Comparison of ENCODE assay signal across 9 mouse cellular contexts in genomic region chr11:21237474-21238278, GRCm38 (mm10). TPM values are rescaled to one million over a fixed set of nuclear protein-coding genes. Genes with fewer than 3 reads are reported as not detected.
DNase-seq lines count a peak whose midpoint lies in the region; ATAC-seq lines count a peak whose summit lies in the region.
"Had no signal": no experiment of that assay in that cellular context is flagged by ENCODE, and none has a peak within 500 bp of the region (broad histone marks: within the 10 kb centered on the region; RNA-seq: fewer than 3 reads in every experiment).

No protein-coding gene starts in this region.

- peak overlapping the region; percentile 95; the same call in 1 of the 2 replicates for H3K27ac ChIP-seq in heart, embryonic 12.5 days (ENCODE audit: poor library complexity, severe bottlenecking)
- no peak overlapping the region for H3K27ac ChIP-seq in forebrain, embryonic 13.5 days
- H3K27ac ChIP-seq in liver, embryonic 13.5 days, result no peak overlapping the region

- no peak for DNase-seq in heart, postnatal 14 days
- DNase-seq in CD4-positive, CD25-positive, alpha-beta regulatory T cell, adult 2 months (ENCODE audit: low read depth, low spot score), result peak; percentile 45
- DNase-seq in liver, embryonic 13.5 days, result no peak
- DNase-seq in left cerebral cortex, adult 9 months (ENCODE audit: low spot score in 2 of 2), result no peak
- no peak for DNase-seq in urinary bladder, postnatal 14 days (ENCODE audit: low spot score)
- no peak for DNase-seq in cerebellum, postnatal 4 days (ENCODE audit: low spot score in 2 of 2)

- H3K4me3 ChIP-seq in heart, embryonic 12.5 days, result peak overlapping the region; percentile 82; the same call in 1 of the 2 replicates
- H3K4me3 ChIP-seq in forebrain, embryonic 13.5 days, result no peak overlapping the region
- H3K4me3 ChIP-seq in liver, embryonic 13.5 days (replicated peaks), result peak overlapping the region; percentile 93; the same call in 1 of the 2 replicates

- no peaks in the 10 kb centered on the region for H3K9me3 ChIP-seq in heart, embryonic 12.5 days (replicated peaks)
- no peaks in the 10 kb centered on the region for H3K9me3 ChIP-seq in forebrain, embryonic 13.5 days (replicated peaks)
- H3K9me3 ChIP-seq in liver, embryonic 13.5 days (replicated peaks), result no peaks in the 10 kb centered on the region
- H3K9me3 ChIP-seq: G1E had no signal

- H3K4me2 ChIP-seq in heart, embryonic 12.5 days, result no peak overlapping the region
- H3K4me2 ChIP-seq in forebrain, embryonic 13.5 days, result peak overlapping the region; percentile 66
- peak overlapping the region; percentile 82 for H3K4me2 ChIP-seq in liver, embryonic 13.5 days

- ATAC-seq in heart, embryonic 12.5 days (ENCODE audit: insufficient number of reproducible peaks, low FRiP score), result no peak
- no peak for ATAC-seq in forebrain, embryonic 13.5 days
- no peak for ATAC-seq in liver, embryonic 13.5 days (ENCODE audit: low read depth)

- H3K4me1 ChIP-seq in heart, embryonic 12.5 days (replicated peaks), result peaks cover 6% of the 10 kb centered on the region
- H3K4me1 ChIP-seq in forebrain, embryonic 13.5 days, result peaks cover 17% of the 10 kb centered on the region
- H3K4me1 ChIP-seq in liver, embryonic 13.5 days (replicated peaks), result peaks cover 19% of the 10 kb centered on the region

- no peak overlapping the region for H3K9ac ChIP-seq in heart, embryonic 12.5 days
- H3K9ac ChIP-seq in forebrain, embryonic 13.5 days, result no peak overlapping the region
- no peak overlapping the region for H3K9ac ChIP-seq in liver, embryonic 13.5 days

- no peaks in the 10 kb centered on the region for H3K27me3 ChIP-seq in heart, embryonic 12.5 days (replicated peaks)
- H3K27me3 ChIP-seq in forebrain, embryonic 13.5 days, result no peaks in the 10 kb centered on the region
- H3K27me3 ChIP-seq in liver, embryonic 13.5 days, result no peaks in the 10 kb centered on the region

- intact Hi-C loops in heart, postnatal 14 days (cut with DNase I), result loop anchor here (10.0 kb wide), 1 partner anchor 143 kb away; the partner anchor contains the start of gene Peli1

- no peaks in the 10 kb centered on the region for H3K36me3 ChIP-seq in heart, embryonic 12.5 days
- H3K36me3 ChIP-seq in forebrain, embryonic 13.5 days (ENCODE audit: poor library complexity, severe bottlenecking), result no peaks in the 10 kb centered on the region
- H3K36me3 ChIP-seq in liver, embryonic 13.5 days, result no peaks in the 10 kb centered on the region
- H3K36me3 ChIP-seq: G1E had no signal

- WGBS in heart, embryonic 12.5 days, result 94% methylated on average over 2 of the region's 2 CpGs
- WGBS in forebrain, embryonic 13.5 days, result 95% methylated on average over 2 of the region's 2 CpGs
- WGBS in liver, embryonic 13.5 days (ENCODE audit: insufficient replicate concordance), result 87% methylated on average over 2 of the region's 2 CpGs

RNA-seq across cellular contexts. Expression of gene Vps54, which starts 1.4 kb away (rescaled TPM):
- 14.7 and 15.0 TPM in 2 replicates for polyA plus RNA-seq in heart, embryonic 12.5 days (2016; fragmentation: Nextera tagmentation; extraction: Ambion mirVana)
- 10 to 100 TPM; 21.4 to 21.8 TPM for total RNA-seq in heart, postnatal 14 days (2021)
- polyA plus RNA-seq in forebrain, embryonic 13.5 days (2015; fragmentation: Nextera tagmentation; extraction: Ambion mirVana), result 9.4 and 10.1 TPM in 2 replicates
- polyA plus RNA-seq in liver, embryonic 13.5 days (2015; fragmentation: Nextera tagmentation; extraction: Ambion mirVana), result 3.8 and 4.5 TPM in 2 replicates
